Mouse (Mus musculus): ENCODE data around the gene Ern1. TPM values are rescaled to one million over a fixed set of nuclear protein-coding genes. Genes with fewer than 3 reads are reported as not detected.
"Not testable (repeated sequence)": the region's sequence is repeated elsewhere in the genome, so short reads cannot be mapped to it uniquely, and the experiment has no call there.

Ern1 gene
- polyA plus RNA-seq, 1 experiment from 2014 or later, result 7.9 TPM

- Histone ChIP-seq H3K4me2 (replicated peaks) (peak overlapping the region; percentile 79), H3K27me3 (no peaks in the 10 kb centered on the region), H3K36me3 (peaks cover 7% of the 10 kb centered on the region; the same call in 1 of the 2 replicates), H3K4me3 (peak overlapping the region; percentile 93), H3K9me3 (replicated peaks) (no peaks in the 10 kb centered on the region), H3K4me1 (peaks cover 10% of the 10 kb centered on the region), H3K9ac (peak overlapping the region; percentile 100), H3K27ac (peak overlapping the region; percentile 97)
- 1% methylated on average over 22 of the region's 22 CpGs for WGBS
- ATAC-seq (ENCODE audit: low FRiP score), result peak; percentile 83
These were observed 13.9 kb upstream of the Ern1 start for GRCm38 (mm10) chr11:106501308-106502158.

- H3K36me3 ChIP-seq, result no peaks in the 10 kb centered on the region
- peaks cover 10% of the 10 kb centered on the region for H3K4me1 ChIP-seq
- H3K4me2 ChIP-seq (replicated peaks), result peak overlapping the region; percentile 79
- peak overlapping the region; percentile 93 for H3K4me3 ChIP-seq
- no peaks in the 10 kb centered on the region for H3K27me3 ChIP-seq
- H3K27ac ChIP-seq, result peak overlapping the region; percentile 97
- ATAC-seq (ENCODE audit: low FRiP score), result peak; percentile 96
- under 1% methylated on average over 51 of the region's 55 CpGs for WGBS
- H3K9ac ChIP-seq, result peak overlapping the region; percentile 100
- no peaks in the 10 kb centered on the region for H3K9me3 ChIP-seq (replicated peaks)
These were observed 13.0 kb upstream of the Ern1 start for GRCm38 (mm10) chr11:106500393-106501307.

- no peaks in the 10 kb centered on the region for H3K9me3 ChIP-seq (replicated peaks)
- no peak for ATAC-seq (ENCODE audit: low FRiP score)
- no peaks in the 10 kb centered on the region for H3K27me3 ChIP-seq
- peaks cover 10% of the 10 kb centered on the region for H3K4me1 ChIP-seq
- H3K9ac ChIP-seq, result no peak overlapping the region
- no peak overlapping the region for H3K27ac ChIP-seq
- H3K36me3 ChIP-seq, result no peaks in the 10 kb centered on the region
- 21% methylated on average over 4 of the region's 4 CpGs for WGBS
- no peak overlapping the region for H3K4me2 ChIP-seq (replicated peaks)
- H3K4me3 ChIP-seq, result no peak overlapping the region
These were observed 11.2 kb upstream of the Ern1 start for GRCm38 (mm10) chr11:106498739-106499379.

GRCm38 (mm10) chr11:106497926-106498325 is 10.3 kb upstream of the Ern1 start:
- Histone ChIP-seq H3K9ac (no peak overlapping the region), H3K36me3 (no peaks in the 10 kb centered on the region), H3K9me3 (replicated peaks) (no peaks in the 10 kb centered on the region), H3K4me3 (no peak overlapping the region), H3K4me1 (peaks cover 10% of the 10 kb centered on the region), H3K27me3 (no peaks in the 10 kb centered on the region), H3K4me2 (replicated peaks) (no peak overlapping the region), H3K27ac (no peak overlapping the region)
- 89% methylated on average over 2 of the region's 2 CpGs for WGBS
- no peak for ATAC-seq (ENCODE audit: low FRiP score)

- H3K9ac ChIP-seq; H3K36me3 ChIP-seq; ATAC-seq (ENCODE audit: low FRiP score); H3K4me2 ChIP-seq (replicated peaks); H3K27me3 ChIP-seq; H3K4me3 ChIP-seq; H3K4me1 ChIP-seq; H3K27ac ChIP-seq; H3K9me3 ChIP-seq (replicated peaks): not testable (repeated sequence)
- WGBS, result 88% methylated on average over 2 of the region's 2 CpGs
These were observed 9.4 kb upstream of the Ern1 start for GRCm38 (mm10) chr11:106497009-106497408.

GRCm38 (mm10) chr11:106492984-106493669 is 5.5 kb upstream of the Ern1 start:
- no peaks in the 10 kb centered on the region for H3K27me3 ChIP-seq
- no peak overlapping the region for H3K4me2 ChIP-seq (replicated peaks)
- no peak overlapping the region for H3K27ac ChIP-seq
- no peaks in the 10 kb centered on the region for H3K36me3 ChIP-seq
- 0 out of 2 replicates have a peak, but pooled peaks cover under 1% of the 10 kb centered on the region for H3K4me1 ChIP-seq
- no peak overlapping the region for H3K9ac ChIP-seq
- ATAC-seq (ENCODE audit: low FRiP score), result no peak
- H3K4me3 ChIP-seq, result no peak overlapping the region
- 82% methylated on average over 7 of the region's 7 CpGs for WGBS
- H3K9me3 ChIP-seq (replicated peaks), result no peaks in the 10 kb centered on the region

- Histone ChIP-seq H3K9ac (no peak overlapping the region), H3K4me3 (no peak overlapping the region), H3K4me2 (replicated peaks) (no peak overlapping the region), H3K4me1 (peaks cover 6% of the 10 kb centered on the region; the same call in 1 of the 2 replicates), H3K36me3 (no peaks in the 10 kb centered on the region), H3K9me3 (replicated peaks) (no peaks in the 10 kb centered on the region), H3K27ac (no peak overlapping the region), H3K27me3 (no peaks in the 10 kb centered on the region)
- WGBS, result 5% methylated on average over 3 of the region's 3 CpGs
- ATAC-seq (ENCODE audit: low FRiP score), result no peak
These were observed 3.7 kb upstream of the Ern1 start for GRCm38 (mm10) chr11:106491393-106491792.

- ATAC-seq (ENCODE audit: low FRiP score); H3K9me3 ChIP-seq (replicated peaks): not testable (repeated sequence)
- 92% methylated on average over 6 of the region's 6 CpGs for WGBS
These were observed 2.9 kb upstream of the Ern1 start for GRCm38 (mm10) chr11:106490600-106490999.

GRCm38 (mm10) chr11:106490057-106490456 is 2.4 kb upstream of the Ern1 start:
- no peak overlapping the region for H3K4me3 ChIP-seq
- H3K4me2 ChIP-seq (replicated peaks), result no peak overlapping the region
- 67% methylated on average over 10 of the region's 10 CpGs for WGBS
- H3K9me3 ChIP-seq (replicated peaks), result no peaks in the 10 kb centered on the region
- H3K27me3 ChIP-seq, result no peaks in the 10 kb centered on the region
- ATAC-seq (ENCODE audit: low FRiP score), result no peak
- H3K36me3 ChIP-seq, result no peaks in the 10 kb centered on the region
- peaks cover 10% of the 10 kb centered on the region; the same call in 1 of the 2 replicates for H3K4me1 ChIP-seq
- H3K9ac ChIP-seq, result no peak overlapping the region
- no peak overlapping the region for H3K27ac ChIP-seq

More at GRCm38 (mm10) chr11:106490600-106490999, 2.9 kb upstream of the Ern1 start:
- not testable (repeated sequence) for H3K36me3 ChIP-seq; H3K27me3 ChIP-seq; H3K4me3 ChIP-seq; H3K4me2 ChIP-seq (replicated peaks); H3K27ac ChIP-seq; H3K9ac ChIP-seq
- H3K4me1 ChIP-seq, result peaks cover 10% of the 10 kb centered on the region; the same call in 1 of the 2 replicates

GRCm38 (mm10) chr11:106489036-106489693 is 1.5 kb upstream of the Ern1 start:
- Histone ChIP-seq H3K27ac (no peak overlapping the region), H3K9ac (no peak overlapping the region), H3K9me3 (replicated peaks) (no peaks in the 10 kb centered on the region), H3K36me3 (no peaks in the 10 kb centered on the region), H3K4me2 (replicated peaks) (no peak overlapping the region), H3K4me3 (no peak overlapping the region), H3K4me1 (peaks cover 10% of the 10 kb centered on the region; the same call in 1 of the 2 replicates), H3K27me3 (no peaks in the 10 kb centered on the region)
- no peak for ATAC-seq (ENCODE audit: low FRiP score)
- WGBS, result 63% methylated on average over 7 of the region's 7 CpGs

- Histone ChIP-seq H3K9me3 (replicated peaks) (no peaks in the 10 kb centered on the region), H3K36me3 (no peaks in the 10 kb centered on the region), H3K9ac (no peak overlapping the region; the same call in 1 of the 2 replicates), H3K27me3 (no peaks in the 10 kb centered on the region), H3K4me2 (replicated peaks) (peak overlapping the region; percentile 88), H3K4me1 (peaks cover 10% of the 10 kb centered on the region; the same call in 1 of the 2 replicates), H3K27ac (peak overlapping the region; percentile 12; the same call in 1 of the 2 replicates), H3K4me3 (peak overlapping the region; percentile 86)
- 13% methylated on average over 17 of the region's 17 CpGs for WGBS
- peak; percentile 54 for ATAC-seq (ENCODE audit: low FRiP score)
These were observed 492 bp upstream of the Ern1 start for GRCm38 (mm10) chr11:106488126-106488561.

Measured in hindbrain, embryonic 12.5 days (tissue).